ENCODE assay signal across 25 mouse cellular contexts in the genomic region with DNA sequence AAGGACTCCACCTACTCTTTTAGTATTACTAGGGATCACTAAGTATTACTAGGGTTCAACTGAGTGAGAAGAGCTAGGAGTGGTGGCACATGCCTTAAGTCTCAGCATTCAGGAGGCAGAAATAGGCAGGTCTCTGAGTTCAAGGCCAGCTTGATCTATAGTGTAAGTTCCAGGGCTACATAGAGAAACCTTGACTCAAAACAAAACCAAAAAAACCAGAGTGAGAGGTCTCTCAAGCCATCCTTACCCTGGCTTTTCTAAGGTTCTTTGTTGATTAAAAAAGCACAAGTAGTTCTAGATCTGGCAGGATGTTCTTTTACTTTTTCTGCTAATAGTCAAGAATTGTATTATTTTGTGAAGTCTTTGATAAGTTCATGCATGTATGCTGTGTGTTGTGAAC. TPM values are rescaled to one million over a fixed set of nuclear protein-coding genes. Genes with fewer than 3 reads are reported as not detected.
DNase-seq lines count a peak whose midpoint lies in the region; ATAC-seq and TF ChIP-seq lines count a peak whose summit lies in the region.
"Had no signal": no experiment of that assay in that cellular context is flagged by ENCODE, and none has a peak within 500 bp of the region (broad histone marks: within the 10 kb centered on the region; RNA-seq: fewer than 3 reads in every experiment).

No protein-coding gene starts in this region.

- no peak for ATAC-seq in heart, embryonic 15.5 days (replicated peaks; ENCODE audit: insufficient number of reproducible peaks, insufficient read depth, low FRiP score, low read depth)
- ATAC-seq in heart, postnatal 0 days (ENCODE audit: insufficient read depth, low read depth) = no peak
- ATAC-seq: CD4-positive, CD25-positive, alpha-beta regulatory T cell, adult 4 months; forebrain, embryonic 14.5 days had no signal

- H3K4me2 ChIP-seq in heart, embryonic 15.5 days = no peak overlapping the region
- H3K4me2 ChIP-seq in heart, postnatal 0 days (ENCODE audit: low read depth, low read length) = 0 out of 2 replicates have a peak overlapping the region, but pooled peaks have one; percentile 4
- H3K4me2 ChIP-seq in CH12.LX (ENCODE audit: insufficient read depth, low read depth, poor library complexity, severe bottlenecking) = peak overlapping the region; percentile 41; the same call in 1 of the 2 replicates
- H3K4me2 ChIP-seq: embryonic facial prominence, embryonic 13.5 days; embryonic facial prominence, embryonic 15.5 days; forebrain, embryonic 12.5 days had no signal

- DNase-seq in gastrocnemius, adult 2 months = no peak
- DNase-seq in gastrocnemius, postnatal 36 days = no peak
- no peak for DNase-seq in heart, adult 9 months (ENCODE audit: low spot score in 2 of 2)
- no peak for DNase-seq in heart, postnatal 0 days (ENCODE audit: low spot score)
- no peak for DNase-seq in heart, postnatal 25 days (ENCODE audit: low spot score)
- no peak for DNase-seq in CH12.LX (ENCODE audit: extremely low read depth)
- DNase-seq: adrenal gland, adult 2 months; adrenal gland, postnatal 10 days; adrenal gland, postnatal 25 days; B cell, adult 2 months; cerebellum, adult 11 months; cerebellum, adult 18-20 months; cerebellum, adult 8-10 months; cerebellum, adult 9-11 months; cerebellum, postnatal 14 days; cerebellum, postnatal 36 days; embryo, embryonic 11 days had no signal

- intact Hi-C loops in gastrocnemius, adult 2 months (cut with DNase I) = no loop called here
- intact Hi-C loops in gastrocnemius, postnatal 36 days (cut with DNase I) = loop anchor here (10.0 kb wide), 1 partner anchor 182 kb away; the partner anchor contains the start of gene Jmy
- intact Hi-C loops in heart, postnatal 25 days (cut with DNase I) = no loop called here

- no peak for TF ChIP-seq EP300 in heart, postnatal 0 days (IDR thresholded peaks at IDR 0.05; ENCODE audit: low read depth)
- TF ChIP-seq EP300 in CH12.LX (IDR thresholded peaks at IDR 0.05; ENCODE audit: low read length) = peak; percentile 51; the same call in 1 of the 2 replicates

- in situ Hi-C loops in CH12.LX (cut with MboI; ENCODE audit: low pct_ligation_motif_present, low pct_unique_long_range_greater_than_20kb, low sequenced_read_pairs) = no loop called here

- no peak for TF ChIP-seq RAD21 in CH12.LX (IDR thresholded peaks at IDR 0.05; ENCODE audit: low read depth, low read length)

- peak overlapping the region; percentile 63 for H3K27ac ChIP-seq in gastrocnemius, adult 2 months
- H3K27ac ChIP-seq in heart, embryonic 15.5 days = peak overlapping the region; percentile 28; the same call in 1 of the 2 replicates
- H3K27ac ChIP-seq in heart, postnatal 0 days (ENCODE audit: low read depth) = 0 out of 2 replicates have a peak overlapping the region, but pooled peaks have one; percentile 30
- H3K27ac ChIP-seq in CH12.LX (ENCODE audit: insufficient read depth, low read depth) = no peak overlapping the region
- H3K27ac ChIP-seq: embryonic facial prominence, embryonic 13.5 days; embryonic facial prominence, embryonic 15.5 days; forebrain, embryonic 10.5 days; forebrain, embryonic 12.5 days had no signal

- no peaks in the 10 kb centered on the region for H3K27me3 ChIP-seq in heart, embryonic 15.5 days
- H3K27me3 ChIP-seq in heart, postnatal 0 days (ENCODE audit: control insufficient read depth, insufficient read depth, low read length) = no peaks in the 10 kb centered on the region
- no peaks in the 10 kb centered on the region for H3K27me3 ChIP-seq in CH12.LX (replicated peaks)
- H3K27me3 ChIP-seq: embryonic facial prominence, embryonic 13.5 days; embryonic facial prominence, embryonic 15.5 days; forebrain, embryonic 12.5 days had no signal

- H3K9me3 ChIP-seq in heart, embryonic 15.5 days (replicated peaks) = no peaks in the 10 kb centered on the region
- no peaks in the 10 kb centered on the region for H3K9me3 ChIP-seq in heart, postnatal 0 days (replicated peaks; ENCODE audit: control insufficient read depth, low read length)
- no peaks in the 10 kb centered on the region for H3K9me3 ChIP-seq in CH12.LX (replicated peaks; ENCODE audit: low read length)
- H3K9me3 ChIP-seq: embryonic facial prominence, embryonic 13.5 days; embryonic facial prominence, embryonic 15.5 days; forebrain, embryonic 10.5 days; forebrain, embryonic 12.5 days had no signal

- peak overlapping the region; percentile 38 for H3K4me3 ChIP-seq in gastrocnemius, adult 2 months
- no peak overlapping the region for H3K4me3 ChIP-seq in heart, embryonic 15.5 days
- H3K4me3 ChIP-seq in heart, postnatal 0 days (ENCODE audit: low read depth, low read length) = no peak overlapping the region
- H3K4me3 ChIP-seq in CH12.LX (replicated peaks in 1 of 3; ENCODE audit: low read depth in 2 of 3, low read length in 2 of 3, poor library complexity in 1 of 3) = no peak overlapping the region
- H3K4me3 ChIP-seq: embryonic facial prominence, embryonic 13.5 days; embryonic facial prominence, embryonic 15.5 days; erythroblast, embryonic 14.5 days; forebrain, embryonic 10.5 days; forebrain, embryonic 12.5 days had no signal

- no peaks in the 10 kb centered on the region for H3K36me3 ChIP-seq in heart, embryonic 15.5 days
- H3K36me3 ChIP-seq in heart, postnatal 0 days (replicated peaks; ENCODE audit: control insufficient read depth, insufficient read depth, low read length) = no peaks in the 10 kb centered on the region
- H3K36me3 ChIP-seq in CH12.LX (replicated peaks in 1 of 2; ENCODE audit: control insufficient read depth in 1 of 2, insufficient read depth in 1 of 2, low read length in 1 of 2) = no peaks in the 10 kb centered on the region
- H3K36me3 ChIP-seq: embryonic facial prominence, embryonic 13.5 days; embryonic facial prominence, embryonic 15.5 days; forebrain, embryonic 10.5 days; forebrain, embryonic 12.5 days had no signal

- TF ChIP-seq CTCF in gastrocnemius, adult 2 months (IDR thresholded peaks at IDR 0.05) = no peak
- TF ChIP-seq CTCF in heart, postnatal 0 days (IDR thresholded peaks at IDR 0.05; ENCODE audit: low read depth) = no peak
- TF ChIP-seq CTCF in CH12.LX (conservative IDR thresholded peaks at IDR 0.05 in 1 of 2, IDR thresholded peaks at IDR 0.05 in 1 of 2; ENCODE audit: low read depth in 2 of 2, low read length in 2 of 2) = no peak

- H3K79me2 ChIP-seq in CH12.LX (replicated peaks; ENCODE audit: control insufficient read depth, extremely low read depth, insufficient read depth, poor library complexity, severe bottlenecking) = peaks cover 10% of the 10 kb centered on the region; the same call in 1 of the 2 replicates

- dilution Hi-C loops in CH12.LX (cut with MboI; ENCODE audit: extremely low pct_ligation_motif_present, extremely low pct_unique_long_range_greater_than_20kb, low sequenced_read_pairs) = no loop called here

- no peak for TF ChIP-seq POLR2A in CH12.LX (IDR thresholded peaks at IDR 0.05; ENCODE audit: low read depth, low read length)

- H3K4me1 ChIP-seq in heart, embryonic 15.5 days (replicated peaks) = peaks cover 21% of the 10 kb centered on the region
- H3K4me1 ChIP-seq in heart, postnatal 0 days (ENCODE audit: control insufficient read depth, insufficient read depth) = peaks cover 23% of the 10 kb centered on the region
- H3K4me1 ChIP-seq in CH12.LX (ENCODE audit: control insufficient read depth in 1 of 2, insufficient read depth in 2 of 2) = peaks cover 4 to 50% of the 10 kb centered on the region in 2 experiments; a peak in 3 of 4 replicates

- H3K9ac ChIP-seq in heart, embryonic 15.5 days = no peak overlapping the region
- no peak overlapping the region for H3K9ac ChIP-seq in heart, postnatal 0 days (replicated peaks; ENCODE audit: low read depth, low read length)
- no peak overlapping the region for H3K9ac ChIP-seq in CH12.LX (ENCODE audit: insufficient read depth, low read depth)
- H3K9ac ChIP-seq: embryonic facial prominence, embryonic 13.5 days; embryonic facial prominence, embryonic 15.5 days; forebrain, embryonic 12.5 days had no signal

TF ChIP-seq in CH12.LX, 34 proteins besides CTCF, POLR2A, EP300 and RAD21:
- TF ChIP-seq MYC (IDR thresholded peaks at IDR 0.05; ENCODE audit: low read depth, low read length) (0 out of 2 replicates have a peak, but pooled peaks have one; percentile 27), JUN (IDR thresholded peaks at IDR 0.05; ENCODE audit: insufficient read depth, low read depth, low read length) (peak; percentile 44; the same call in 1 of the 2 replicates), JUND (conservative IDR thresholded peaks at IDR 0.05; ENCODE audit: low read depth, low read length) (peak; percentile 86), HCFC1 (IDR thresholded peaks at IDR 0.05; ENCODE audit: low read depth, low read length) (no peak), IRF4 (IDR thresholded peaks at IDR 0.05; ENCODE audit: low read depth, low read length) (peak; percentile 88)

RNA-seq across cellular contexts. Expression of gene Homer1, which starts 13.1 kb away (rescaled TPM):
- total RNA-seq in gastrocnemius, adult 2 months (2021) = 100 to 1,000 TPM in 1 of 2 experiments, 10 to 100 TPM in 1; 97.0 to 104 TPM
- total RNA-seq in gastrocnemius, postnatal 36 days (2021) = 100 to 1,000 TPM in 1 of 2 experiments, 10 to 100 TPM in 1; 86.4 to 108 TPM
- polyA plus RNA-seq in heart, embryonic 15.5 days (2015; fragmentation: Nextera tagmentation; extraction: Ambion mirVana) = 12.8 and 13.2 TPM in 2 replicates
- total RNA-seq in heart, postnatal 0 days (2014; rRNA removed; ENCODE audit: low replicate concordance) = 71.9 and 84.9 TPM in 2 replicates
- polyA plus RNA-seq in heart, postnatal 0 days (2015; fragmentation: Nextera tagmentation; extraction: Ambion mirVana) = 13.3 and 14.8 TPM in 2 replicates
- 10 to 100 TPM; 61.1 to 63.8 TPM for total RNA-seq in heart, postnatal 25 days (2021)
- total RNA-seq in CH12.LX (2012; rRNA removed) (16.2 and 16.4 TPM in 2 replicates), CH12.LX (2014; rRNA removed) (32.2 and 35.7 TPM in 2 replicates)
- polyA plus RNA-seq in CH12.LX (2012; ENCODE audit: insufficient read length, low read depth) = 12.6 and 14.6 TPM in 2 replicates
